Mouse (Mus musculus) C2C12 (cell line): ENCODE results near the gene Flywch1. TPM values are rescaled to one million over a fixed set of nuclear protein-coding genes. Genes with fewer than 3 reads are reported as not detected.

Experiments used
- H3K27me3 ChIP-seq: one replicate; pipeline ENCODE4 v1.6.1; 2011; ENCODE audit not compliant: control insufficient read depth, insufficient read depth, insufficient read length
- H3K36me3 ChIP-seq: one replicate; pipeline ENCODE4 v1.6.1; 2011; ENCODE audit not compliant: control insufficient read depth, insufficient read depth
- H3K4me3 ChIP-seq: one replicate; pipeline ENCODE4 v1.5.1; 2011; ENCODE audit warnings: mild to moderate bottlenecking, control low read depth; ENCODE audit not compliant: poor library complexity, insufficient read depth, severe bottlenecking
- H3K79me2 ChIP-seq: one replicate; pipeline ENCODE4 v1.6.1; 2011; ENCODE audit not compliant: control insufficient read depth, insufficient read depth
- H3K79me3 ChIP-seq: one replicate; pipeline ENCODE4 v1.6.1; 2011; ENCODE audit warnings: low read depth, control low read depth
- H3ac ChIP-seq: one replicate; pipeline ENCODE3; 2011; ENCODE audit warnings: low read depth; ENCODE audit not compliant: control insufficient read depth, insufficient read length
- CEBPB ChIP-seq: IDR thresholded peaks from one replicate; pipeline ENCODE4 v1.6.1; 2011; ENCODE audit warnings: low read depth, mild to moderate bottlenecking, control low read depth, moderate library complexity
- CTCF ChIP-seq: IDR thresholded peaks from one replicate; pipeline ENCODE4 v1.5.1; 2011; ENCODE audit not compliant: control insufficient read depth, insufficient read depth, insufficient read length
- FOSL1 ChIP-seq: IDR thresholded peaks from one replicate; pipeline ENCODE4 v1.8.0; 2011; ENCODE audit warnings: mild to moderate bottlenecking, low read length; ENCODE audit not compliant: poor library complexity, insufficient read depth, severe bottlenecking
- MAX ChIP-seq: IDR thresholded peaks from one replicate; pipeline ENCODE4 v1.6.1; 2011; ENCODE audit warnings: mild to moderate bottlenecking, control low read depth
- MYOD1 ChIP-seq: IDR thresholded peaks from one replicate; pipeline ENCODE4 v1.6.1; 2011; ENCODE audit warnings: low read depth; ENCODE audit not compliant: control insufficient read depth, insufficient read length
- MYOG ChIP-seq: IDR thresholded peaks from one replicate; pipeline ENCODE4 v1.6.1; 2011; ENCODE audit not compliant: control insufficient read depth, insufficient read length; ENCODE audit errors: extremely low read depth
- USF1 ChIP-seq: IDR thresholded peaks from one replicate; pipeline ENCODE4 v1.6.1; 2011; ENCODE audit warnings: low read depth, mild to moderate bottlenecking, control low read depth, moderate library complexity
- polyA plus RNA-seq: library from polyadenylated mRNA; unstranded; fragments of >200 nt; fragmentation: generic; extraction: Trizol; gene quantifications from one replicate; pipeline ENCODE4 v1.2.1, GENCODE M21; 2012; ENCODE audit warnings: missing spikeins

The Flywch1 gene
- polyA plus RNA-seq, 1 experiment = 92.5 TPM

DNA sequence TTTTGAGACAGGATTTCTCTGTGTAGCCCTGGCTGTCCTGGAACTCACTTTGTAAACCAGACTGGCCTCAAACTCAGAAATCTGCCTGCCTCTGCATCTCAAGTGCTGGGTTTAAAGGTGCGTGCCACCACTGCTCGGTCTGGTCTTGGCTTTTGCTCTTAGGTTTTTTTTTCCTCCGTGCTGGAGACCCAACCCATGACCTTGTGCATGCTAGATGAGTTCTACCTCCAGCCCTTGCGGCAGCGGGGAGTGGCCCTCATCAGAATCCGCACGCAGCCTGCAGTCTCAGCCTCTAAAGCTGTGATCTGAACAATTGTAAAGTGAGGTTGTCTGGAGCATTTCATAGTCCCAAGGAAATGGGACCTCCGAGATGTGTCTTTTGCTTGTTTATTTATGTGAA, 23.9 kb upstream of the Flywch1 start:
- Histone ChIP-seq H3K27me3 (no peaks in the 10 kb centered on the region), H3K4me3 (no peak overlapping the region)
- TF ChIP-seq MYOD1 (no peak), FOSL1 (no peak), USF1 (no peak), CEBPB (no peak), MAX (no peak), CTCF (no peak), MYOG (no peak)

DNA sequence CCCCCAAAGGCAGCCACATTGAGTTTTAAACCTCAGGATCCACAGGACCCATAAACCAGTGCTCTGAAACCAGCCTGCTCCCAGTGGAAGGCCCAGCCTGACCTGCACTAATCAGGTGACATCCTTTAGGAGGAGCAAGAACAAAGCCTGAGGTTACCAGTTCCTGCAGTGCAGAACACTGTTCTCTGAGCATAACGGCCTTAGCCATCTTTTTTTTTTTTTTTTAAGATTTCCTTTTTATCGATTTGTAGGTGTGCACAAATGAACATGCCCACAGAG, 19.6 kb upstream of the Flywch1 start:
- H3K27me3 ChIP-seq = no peaks in the 10 kb centered on the region
- no peak overlapping the region for H3K4me3 ChIP-seq
- TF ChIP-seq CEBPB (no peak), USF1 (no peak), FOSL1 (no peak), MYOD1 (no peak), CTCF (no peak), MAX (no peak), MYOG (no peak)
- no peak overlapping the region for H3ac ChIP-seq
- no peaks in the 10 kb centered on the region for H3K79me2 ChIP-seq
- no peaks in the 10 kb centered on the region for H3K79me3 ChIP-seq
- H3K36me3 ChIP-seq = no peaks in the 10 kb centered on the region

More for the DNA sequence above, 23.9 kb upstream of the Flywch1 start:
- H3K79me2 ChIP-seq = no peaks in the 10 kb centered on the region
- no peak overlapping the region for H3ac ChIP-seq
- no peaks in the 10 kb centered on the region for H3K79me3 ChIP-seq
- H3K36me3 ChIP-seq = no peaks in the 10 kb centered on the region

DNA sequence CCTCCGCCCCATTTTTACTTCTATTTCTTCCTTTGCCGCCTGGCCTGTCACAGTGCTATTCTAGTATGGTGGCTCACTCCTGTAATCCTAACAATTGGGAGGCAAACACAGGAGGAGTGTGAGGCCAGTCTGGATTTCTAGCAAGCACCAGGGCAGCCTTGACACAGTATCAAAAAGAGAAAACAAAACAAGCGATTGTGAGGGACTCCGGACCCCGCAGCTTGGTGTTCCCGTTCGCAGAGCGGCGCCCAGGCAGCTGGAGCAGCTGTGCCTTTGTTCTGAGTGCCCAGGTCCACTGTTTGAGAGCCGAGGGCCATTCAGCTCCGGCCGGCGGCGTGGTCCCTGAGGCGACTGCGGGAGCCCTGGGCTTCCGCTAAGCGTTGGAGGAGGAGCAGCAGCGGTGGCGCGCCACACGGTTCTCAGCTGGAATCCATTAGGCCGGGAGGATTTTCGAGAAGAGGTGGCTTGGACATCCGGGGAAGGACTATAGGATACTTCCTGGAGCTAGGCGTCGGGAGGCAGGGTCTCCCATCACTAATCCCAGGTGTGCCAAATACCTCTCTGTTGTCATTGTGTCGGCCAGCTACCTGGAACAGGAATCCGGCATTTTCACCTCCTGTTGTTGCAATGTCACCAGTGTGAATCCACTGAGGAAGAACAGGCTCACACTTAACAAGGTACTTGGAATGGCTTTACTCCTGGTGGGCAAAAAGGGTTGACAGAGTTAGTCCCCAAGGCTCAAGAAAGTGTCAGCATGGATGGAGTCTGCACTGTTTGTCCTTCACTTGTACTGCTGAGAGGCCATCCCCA, 19.1 kb upstream of the Flywch1 start, which contains the start of gene Srrm2:
Srrm2 (plus strand) TSS at position 264 of the 810 bp plus-strand sequence.
- Histone ChIP-seq H3K79me3 (no peaks in the 10 kb centered on the region), H3ac (no peak within 1 kb of the TSS), H3K4me3 (no peak within 1 kb of the TSS), H3K27me3 (no peaks in the 10 kb centered on the region), H3K36me3 (no peaks in the 10 kb centered on the region), H3K79me2 (no peaks in the 10 kb centered on the region)
- TF ChIP-seq MAX (no peak), CTCF (no peak), FOSL1 (no peak), USF1 (no peak), CEBPB (no peak), MYOD1 (no peak), MYOG (no peak)

DNA sequence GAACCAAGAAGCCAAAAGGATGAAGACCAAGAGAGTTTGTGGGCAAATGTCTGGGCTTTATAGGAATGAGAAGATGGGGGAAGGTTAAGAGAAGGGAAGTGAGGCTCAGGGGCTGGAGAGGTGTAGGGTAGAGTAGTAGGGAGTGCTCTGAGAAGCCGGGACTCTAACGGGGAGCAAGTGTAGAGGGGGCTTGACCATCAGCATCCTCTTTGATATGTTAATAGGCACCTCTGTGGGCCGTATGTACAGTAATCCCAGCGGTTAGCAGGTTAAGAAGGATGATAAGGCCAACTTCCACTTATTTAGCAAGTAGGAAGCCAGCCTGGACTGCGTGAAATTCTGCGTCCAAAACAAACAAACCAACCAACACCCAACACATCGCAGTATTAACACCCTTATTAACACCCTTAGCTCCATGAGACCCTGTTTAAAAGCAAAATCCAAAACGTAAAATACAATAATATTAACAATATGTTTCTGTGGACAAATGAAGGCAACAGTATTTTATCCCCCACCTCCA, 18.4 kb upstream of the Flywch1 start:
- H3K79me3 ChIP-seq = no peaks in the 10 kb centered on the region
- no peaks in the 10 kb centered on the region for H3K79me2 ChIP-seq
- no peak for TF ChIP-seq FOSL1
- TF ChIP-seq MAX = no peak
- TF ChIP-seq USF1 = no peak
- TF ChIP-seq CEBPB = no peak
- TF ChIP-seq CTCF = no peak
- H3ac ChIP-seq = no peak overlapping the region
- no peak overlapping the region for H3K4me3 ChIP-seq
- no peaks in the 10 kb centered on the region for H3K27me3 ChIP-seq
- H3K36me3 ChIP-seq = no peaks in the 10 kb centered on the region

DNA sequence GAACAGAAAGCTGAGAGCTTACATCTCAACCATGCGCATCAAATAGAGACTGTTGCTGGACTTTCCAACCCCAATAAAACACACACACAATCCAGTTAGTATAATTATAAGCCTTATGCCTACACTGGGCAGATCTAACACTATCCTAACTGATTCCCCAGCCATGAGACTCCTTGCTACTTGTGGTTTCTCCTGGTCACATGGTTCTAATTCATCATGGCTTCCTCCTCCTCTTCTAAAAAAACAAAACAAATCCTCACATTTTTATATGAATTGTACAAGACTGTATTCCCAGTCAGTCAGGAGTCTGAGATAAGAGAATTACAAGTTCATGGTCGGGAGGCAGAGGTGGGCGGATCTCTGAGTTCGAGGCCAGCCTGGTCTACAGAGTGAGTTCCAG, 17.6 kb upstream of the Flywch1 start:
- Histone ChIP-seq H3K4me3 (no peak overlapping the region), H3K36me3 (no peaks in the 10 kb centered on the region), H3ac (no peak overlapping the region), H3K79me3 (no peaks in the 10 kb centered on the region), H3K79me2 (no peaks in the 10 kb centered on the region), H3K27me3 (no peaks in the 10 kb centered on the region)
- TF ChIP-seq MYOG (no peak), USF1 (peak; percentile 53)

DNA sequence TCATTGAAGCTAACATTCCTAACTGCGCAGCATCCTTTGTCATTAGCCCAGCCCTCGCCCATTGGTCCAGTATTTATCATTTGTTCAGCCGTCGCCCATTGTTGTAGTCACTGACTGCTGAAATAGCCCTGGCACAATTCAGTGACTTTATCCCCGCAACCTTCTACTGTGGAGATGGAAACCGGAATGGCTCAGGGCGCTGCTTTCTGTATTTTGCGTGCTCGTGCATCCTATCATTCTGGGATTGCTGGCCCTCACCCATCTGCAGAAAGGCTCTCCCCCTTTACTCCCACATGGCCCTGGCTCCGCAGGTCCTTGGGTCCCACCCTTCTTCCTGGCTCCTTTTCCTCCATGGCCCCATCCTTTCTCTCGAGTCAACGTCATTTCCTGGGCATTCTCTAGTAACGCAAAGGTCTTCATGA, 15.1 kb upstream of the Flywch1 start:
- TF ChIP-seq MAX (no peak), MYOG (no peak), USF1 (no peak), CEBPB (no peak), MYOD1 (no peak), FOSL1 (no peak), CTCF (no peak)
- no peaks in the 10 kb centered on the region for H3K27me3 ChIP-seq
- H3K4me3 ChIP-seq = no peak overlapping the region
- H3K79me2 ChIP-seq = no peaks in the 10 kb centered on the region
- no peaks in the 10 kb centered on the region for H3K79me3 ChIP-seq
- H3K36me3 ChIP-seq = no peaks in the 10 kb centered on the region
- H3ac ChIP-seq = peak overlapping the region; percentile 32
